Mouse (Mus musculus) right cerebral cortex, adult 2 months (tissue): ENCODE measurements around the gene Maml2.

ENCODE experiments used
- DNase-seq, 2 experiments: peaks; one replicate each; pipeline ENCODE4 v3.0.0; 2021 to 2022; ENCODE audit warnings: low spot score in 2 of 2

Maml2 gene

GRCm38 (mm10) chr9:13613325-13614268 lies 315.8 kb downstream of the Maml2 start:
- no peak for DNase-seq

DNA sequence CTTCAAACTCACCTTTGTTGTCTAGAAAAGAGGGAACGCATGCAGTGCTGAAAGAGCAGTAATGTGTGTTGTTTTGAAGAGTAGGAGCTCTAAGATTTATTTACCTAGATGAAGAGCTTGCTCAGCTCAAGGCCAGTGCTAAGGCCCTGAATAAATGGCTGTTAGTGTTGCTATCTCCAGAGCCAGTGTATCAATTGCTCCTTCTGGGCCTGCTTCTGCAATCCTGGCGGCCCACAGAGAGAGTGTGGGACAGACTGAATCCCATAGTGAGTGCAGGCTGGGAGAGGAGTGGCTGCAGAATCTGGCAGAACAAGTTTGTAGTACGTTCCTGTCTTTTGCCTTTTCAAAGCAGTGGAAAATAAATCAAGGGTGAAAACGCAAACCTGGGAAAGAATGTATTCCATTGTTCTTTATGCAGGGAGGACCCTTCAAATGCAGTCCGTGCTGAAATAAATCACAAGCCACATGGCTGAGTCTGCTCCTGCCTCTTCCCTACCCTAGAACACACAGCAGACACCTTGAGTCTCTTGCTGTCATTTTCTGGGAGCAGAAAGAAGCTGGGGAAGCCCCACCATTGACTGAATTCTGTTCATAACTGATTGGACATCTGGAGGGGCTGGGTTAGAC lies 318.7 kb downstream of the Maml2 start:
- DNase-seq: no peak

DNA sequence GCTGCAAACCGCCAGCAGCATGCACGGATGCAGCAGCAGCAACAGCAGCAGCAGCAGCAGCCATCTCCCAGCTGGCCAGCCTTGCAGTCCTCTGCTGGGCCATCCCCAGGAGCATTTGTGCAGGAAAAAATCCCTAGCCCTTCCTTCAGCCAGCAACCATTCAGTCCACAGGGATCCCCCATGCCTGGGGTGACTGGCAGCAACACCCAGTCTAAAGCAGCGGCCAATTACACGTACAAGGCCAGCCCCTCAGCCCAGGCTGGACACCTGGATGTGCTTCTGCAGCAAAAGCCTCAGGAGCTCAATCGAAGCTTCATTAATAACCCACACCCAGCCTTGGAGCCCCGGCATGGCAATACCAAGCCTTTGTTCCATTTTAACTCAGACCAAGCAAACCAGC lies 323.0 kb downstream of the Maml2 start:
- no peak for DNase-seq

DNA sequence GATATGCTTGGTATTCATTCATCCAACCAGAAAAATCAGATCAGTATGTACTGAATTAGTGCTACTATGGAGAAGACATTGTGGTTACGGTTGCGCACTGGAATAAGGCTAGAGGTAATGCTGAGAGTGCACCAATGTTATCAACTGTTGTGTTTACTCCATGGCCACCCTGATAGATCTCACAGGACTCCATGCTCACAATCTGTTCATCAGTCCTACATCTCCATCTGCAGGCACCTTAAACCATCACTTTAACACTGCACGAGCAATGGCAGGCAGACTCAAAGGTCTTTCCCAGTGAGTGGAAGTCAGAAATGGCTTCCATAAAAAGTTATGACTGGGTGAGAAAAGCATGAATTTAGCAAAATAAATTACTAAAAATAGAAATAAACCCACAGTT lies 324.2 kb downstream of the Maml2 start:
- DNase-seq: no peak

DNA sequence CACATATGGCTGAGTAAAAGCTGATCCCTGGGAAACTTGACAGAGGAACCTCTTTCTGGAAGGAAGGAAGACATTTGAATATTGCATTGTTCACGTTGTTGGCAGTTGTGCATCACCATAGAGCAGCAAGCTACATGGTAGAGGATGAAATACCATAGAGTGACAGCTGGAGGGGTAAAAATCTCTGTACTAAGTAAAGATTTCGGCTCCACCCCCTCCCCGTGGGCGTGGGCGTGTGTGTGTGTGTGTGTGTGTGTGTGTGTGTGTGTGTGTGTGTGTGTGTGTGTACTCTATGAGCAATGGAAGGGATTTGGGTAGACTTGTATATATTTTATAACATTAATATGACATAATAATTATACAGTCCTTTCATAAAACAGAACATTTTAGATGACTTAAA lies 324.7 kb downstream of the Maml2 start:
- DNase-seq: no peak

GRCm38 (mm10) chr9:13623892-13624422 lies 326.2 kb downstream of the Maml2 start:
- DNase-seq: no peak

GRCm38 (mm10) chr9:13624780-13625179 lies 327.0 kb downstream of the Maml2 start:
- no peak for DNase-seq

GRCm38 (mm10) chr9:13625215-13625614 lies 327.5 kb downstream of the Maml2 start:
- DNase-seq: no peak

- DNase-seq: no peak
Measured at GRCm38 (mm10) chr9:13626480-13626879, 328.7 kb downstream of the Maml2 start.

DNA sequence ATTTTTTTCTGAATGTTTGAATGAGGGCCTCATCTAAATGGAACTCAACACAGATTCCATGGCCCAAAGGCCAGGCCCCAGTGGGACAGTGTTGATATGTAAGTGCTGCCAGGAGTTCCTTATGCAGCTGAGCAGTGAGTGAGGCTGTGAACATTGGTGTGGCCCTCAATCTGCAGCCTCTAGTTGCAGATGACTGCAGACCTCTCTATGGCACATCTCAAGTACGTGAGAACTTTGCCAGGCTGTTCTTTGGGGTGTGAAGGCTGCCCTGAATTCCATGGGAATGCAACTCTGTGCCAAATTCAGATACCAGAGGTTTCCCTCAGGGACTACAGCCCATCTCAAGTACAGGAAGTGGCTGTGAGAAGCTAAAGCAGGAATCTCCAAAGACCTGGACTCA lies 335.6 kb downstream of the Maml2 start:
- no peak for DNase-seq

DNA sequence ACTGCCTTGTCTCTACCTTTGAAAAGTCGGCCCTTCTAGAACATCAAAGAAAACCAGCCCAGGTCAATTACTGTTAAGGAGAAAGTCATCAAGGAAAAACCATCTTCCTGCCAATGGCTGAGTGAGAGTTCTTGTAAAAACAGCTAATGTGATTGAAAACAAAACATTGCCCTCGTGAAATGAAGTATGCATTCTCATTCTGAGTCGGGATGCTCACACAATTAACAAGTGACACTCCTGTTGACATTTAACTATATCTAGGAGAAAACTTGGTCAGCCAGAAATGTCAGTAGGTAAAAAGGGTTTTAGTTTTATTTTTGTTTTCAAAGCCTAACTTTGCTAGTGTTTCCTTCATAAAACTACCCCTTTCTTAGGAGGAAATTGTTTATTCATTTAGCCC lies 341.9 kb downstream of the Maml2 start:
- DNase-seq: no peak

DNA sequence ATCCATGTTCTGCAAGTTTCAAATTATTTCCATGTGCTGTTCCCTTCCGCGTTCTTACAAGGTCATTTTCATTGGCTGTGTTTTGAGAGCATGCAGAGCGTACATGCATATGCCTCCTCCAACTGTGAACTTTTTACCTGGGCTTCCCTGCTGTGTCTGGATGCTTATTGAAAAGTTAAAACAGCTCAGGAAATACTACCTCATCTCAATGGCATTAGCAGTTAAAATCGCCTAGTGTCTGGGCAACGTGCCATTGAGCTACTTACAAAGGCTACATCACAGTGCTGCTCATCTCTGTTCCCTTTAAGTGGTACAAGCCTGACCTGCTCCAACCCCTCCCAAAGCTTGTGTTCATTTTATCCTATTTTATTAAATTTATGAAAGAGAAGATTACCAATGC lies 347.4 kb downstream of the Maml2 start:
- DNase-seq: no peak

GRCm38 (mm10) chr9:13651065-13651464 lies 353.3 kb downstream of the Maml2 start:
- no peak for DNase-seq

DNA sequence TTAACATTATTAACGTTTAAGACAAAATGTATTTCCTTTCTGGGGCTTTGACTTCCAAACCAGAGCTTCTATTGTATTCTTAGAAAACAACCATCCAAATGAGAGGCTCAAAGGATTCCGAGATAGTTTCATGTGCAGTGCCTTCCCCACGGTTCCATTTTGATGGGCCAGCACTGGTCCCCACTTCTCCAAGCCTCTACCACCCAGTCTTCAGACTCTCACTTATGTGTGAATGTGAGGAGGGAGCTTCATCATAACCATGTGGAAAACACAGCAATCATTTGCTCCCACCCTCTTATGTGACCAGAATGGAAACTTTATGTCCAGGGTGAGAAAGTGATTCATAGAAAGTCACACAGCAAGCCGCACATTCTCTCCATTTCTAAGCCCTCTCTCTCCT lies 354.1 kb downstream of the Maml2 start:
- DNase-seq: no peak

GRCm38 (mm10) chr9:13652389-13652877 lies 354.7 kb downstream of the Maml2 start:
- DNase-seq: no peak

GRCm38 (mm10) chr9:13652917-13653316 lies 355.2 kb downstream of the Maml2 start:
- DNase-seq: peak in 1 of 2 experiments; percentile 22

GRCm38 (mm10) chr9:13661768-13662623 lies 364.2 kb downstream of the Maml2 start:
- no peak for DNase-seq

DNA sequence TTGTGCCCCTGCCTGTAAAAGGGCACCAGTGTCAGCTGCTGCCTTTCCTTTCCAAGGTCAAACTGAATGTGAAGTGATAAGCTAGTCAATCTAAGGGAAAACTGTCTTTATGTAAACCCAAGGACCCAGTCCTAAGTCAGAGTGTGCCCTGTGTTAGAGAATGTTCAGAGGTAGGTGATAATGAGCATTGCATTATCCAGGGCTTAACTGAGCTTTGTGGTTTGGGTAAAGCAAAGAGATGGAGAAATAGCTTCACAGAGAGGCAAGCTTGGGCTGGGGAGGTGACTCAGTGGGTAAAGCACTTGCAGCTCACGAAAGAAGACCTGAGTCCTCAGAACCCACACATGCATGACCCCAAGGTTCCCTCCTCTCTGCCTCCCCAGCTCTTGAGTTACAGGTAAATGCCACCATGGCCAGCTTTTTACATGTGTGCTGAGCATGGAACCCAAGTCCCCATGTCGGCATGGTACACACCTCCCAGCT lies 367.8 kb downstream of the Maml2 start:
- no peak for DNase-seq

DNA sequence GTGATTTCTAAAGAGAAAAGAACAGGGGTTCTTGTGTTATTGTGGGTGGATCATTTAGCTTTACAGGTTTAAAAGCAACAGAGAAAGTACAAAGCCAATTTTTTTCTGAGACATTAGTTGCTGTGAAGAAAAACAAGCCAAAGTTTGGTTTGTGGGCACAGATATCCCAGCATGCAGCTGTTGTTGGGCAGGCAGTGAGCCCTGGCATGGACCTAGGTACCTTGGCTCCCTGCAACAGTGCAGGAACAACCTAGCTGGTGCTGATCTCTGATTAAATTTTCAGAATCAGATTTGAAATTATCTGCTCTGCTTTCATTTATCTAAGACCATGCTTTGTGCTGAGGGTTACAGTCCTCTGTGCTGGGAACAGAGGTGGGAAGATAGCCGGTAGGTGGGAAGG lies 370.2 kb downstream of the Maml2 start:
- no peak for DNase-seq

GRCm38 (mm10) chr9:13668742-13669141 lies 371.0 kb downstream of the Maml2 start:
- no peak for DNase-seq

- DNase-seq: no peak
Measured at GRCm38 (mm10) chr9:13671125-13671769, 373.5 kb downstream of the Maml2 start.
